ENCODE assay signal across 31 mouse cellular contexts in the genomic region with DNA sequence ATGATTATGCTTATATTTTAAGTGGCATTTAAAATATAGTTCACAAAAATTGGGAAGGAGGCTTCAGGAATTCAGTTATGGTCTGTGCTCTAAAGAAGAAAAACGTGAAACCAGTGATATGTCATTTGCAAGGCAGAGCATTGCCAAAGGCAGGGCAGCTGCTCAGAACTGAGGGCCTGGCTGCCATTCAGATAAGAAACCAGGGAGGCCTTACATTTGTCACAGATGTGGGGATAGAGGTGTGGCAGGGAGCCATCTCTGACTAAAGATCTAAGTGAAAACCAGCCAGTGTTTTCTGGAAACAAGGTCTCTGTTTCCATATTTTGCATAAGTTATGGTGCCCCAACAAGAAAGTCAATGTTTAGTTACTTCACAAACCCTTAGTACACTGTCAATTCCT. TPM values are rescaled to one million over a fixed set of nuclear protein-coding genes. Genes with fewer than 3 reads are reported as not detected.
DNase-seq lines count a peak whose midpoint lies in the region; ATAC-seq and TF ChIP-seq lines count a peak whose summit lies in the region.
"Had no signal": no experiment of that assay in that cellular context is flagged by ENCODE, and none has a peak within 500 bp of the region (broad histone marks: within the 10 kb centered on the region; RNA-seq: fewer than 3 reads in every experiment).

No protein-coding gene starts in this region.

- no peak for ATAC-seq in heart, embryonic 11.5 days (replicated peaks; ENCODE audit: insufficient number of reproducible peaks, low FRiP score, low TSS enrichment)
- ATAC-seq in hindbrain, embryonic 16.5 days = no peak
- ATAC-seq: activated CD4-positive, CD25-positive, alpha-beta regulatory T cell, adult 4 months; intestine, embryonic 16.5 days had no signal

- no peak overlapping the region for H3K9ac ChIP-seq in heart, embryonic 11.5 days (ENCODE audit: low read depth, low read length)
- H3K9ac ChIP-seq in MEL (ENCODE audit: control insufficient read depth, low read depth, low read length, poor library complexity, severe bottlenecking) = no peak overlapping the region
- no peak overlapping the region for H3K9ac ChIP-seq in hindbrain, embryonic 16.5 days (ENCODE audit: low read depth, low read length)
- H3K9ac ChIP-seq: embryonic facial prominence, embryonic 12.5 days; hindbrain, embryonic 12.5 days; limb, embryonic 15.5 days; liver, embryonic 13.5 days; neural tube, embryonic 15.5 days had no signal

- H3K4me1 ChIP-seq in heart, embryonic 11.5 days (ENCODE audit: control insufficient read depth, insufficient read depth, low read length) = peaks cover 28% of the 10 kb centered on the region
- peaks cover 58% of the 10 kb centered on the region for H3K4me1 ChIP-seq in heart, embryonic 10.5 days
- no peaks in the 10 kb centered on the region for H3K4me1 ChIP-seq in MEL (ENCODE audit: control insufficient read depth in 1 of 2, insufficient read depth in 2 of 2, low read length in 2 of 2)
- H3K4me1 ChIP-seq in hindbrain, embryonic 16.5 days (ENCODE audit: control insufficient read depth, insufficient read depth, low read depth, low read length) = no peaks in the 10 kb centered on the region; the same call in 1 of the 2 replicates
- H3K4me1 ChIP-seq: embryonic facial prominence, embryonic 12.5 days; forebrain, embryonic 10.5 days; hindbrain, embryonic 12.5 days; liver, embryonic 13.5 days; neural tube, embryonic 15.5 days had no signal

- H3K9me3 ChIP-seq in heart, embryonic 11.5 days (replicated peaks; ENCODE audit: control insufficient read depth, low read length) = no peaks in the 10 kb centered on the region
- H3K9me3 ChIP-seq in heart, embryonic 10.5 days = no peaks in the 10 kb centered on the region
- H3K9me3 ChIP-seq in MEL (replicated peaks; ENCODE audit: insufficient read depth, low read length) = no peaks in the 10 kb centered on the region
- no peaks in the 10 kb centered on the region for H3K9me3 ChIP-seq in hindbrain, embryonic 16.5 days (ENCODE audit: control insufficient read depth, low read length)
- H3K9me3 ChIP-seq: embryonic facial prominence, embryonic 12.5 days; forebrain, embryonic 10.5 days; hindbrain, embryonic 12.5 days; limb, embryonic 10.5 days; limb, embryonic 15.5 days; liver, embryonic 13.5 days; neural tube, embryonic 15.5 days had no signal

- no peak for TF ChIP-seq EP300 in MEL (IDR thresholded peaks at IDR 0.05; ENCODE audit: low read depth in 1 of 2, low read length in 2 of 2)

- TF ChIP-seq RAD21 in MEL (IDR thresholded peaks at IDR 0.05; ENCODE audit: low read depth, low read length) = no peak

- H3ac ChIP-seq in myocyte (ENCODE audit: control insufficient read depth, insufficient read length) = no peak overlapping the region

- H3K36me3 ChIP-seq in heart, embryonic 11.5 days (ENCODE audit: control insufficient read depth, insufficient read depth, low read length) = 0 out of 2 replicates have a peak, but pooled peaks cover 2% of the 10 kb centered on the region
- no peaks in the 10 kb centered on the region for H3K36me3 ChIP-seq in heart, embryonic 10.5 days
- H3K36me3 ChIP-seq in MEL (ENCODE audit: control insufficient read depth in 1 of 2, insufficient read depth in 2 of 2, low read length in 2 of 2) = no peaks in the 10 kb centered on the region
- H3K36me3 ChIP-seq in myocyte (ENCODE audit: control insufficient read depth, insufficient read depth) = no peaks in the 10 kb centered on the region
- H3K36me3 ChIP-seq in hindbrain, embryonic 16.5 days (ENCODE audit: control insufficient read depth, insufficient read depth, low read length) = no peaks in the 10 kb centered on the region
- H3K36me3 ChIP-seq: embryonic facial prominence, embryonic 12.5 days; forebrain, embryonic 10.5 days; hindbrain, embryonic 12.5 days; limb, embryonic 10.5 days; limb, embryonic 15.5 days; liver, embryonic 13.5 days; neural tube, embryonic 15.5 days had no signal

- TF ChIP-seq CTCF in MEL (IDR thresholded peaks at IDR 0.05 in 2 of 3, conservative IDR thresholded peaks at IDR 0.05 in 1 of 3; ENCODE audit: control insufficient read depth in 1 of 3, insufficient read depth in 1 of 3, low read depth in 2 of 3, low read length in 3 of 3, poor library complexity in 1 of 3, severe bottlenecking in 1 of 3) = no peak

- no peak for TF ChIP-seq POLR2A in MEL (IDR thresholded peaks at IDR 0.05; ENCODE audit: control insufficient read depth in 1 of 2, insufficient read depth in 1 of 2, low read depth in 1 of 2, low read length in 2 of 2, poor library complexity in 1 of 2)
- no peak for TF ChIP-seq POLR2A in myocyte (IDR thresholded peaks at IDR 0.05; ENCODE audit: insufficient read length, low read depth)

- H3K4me3 ChIP-seq in heart, embryonic 11.5 days (ENCODE audit: low read depth, low read length) = no peak overlapping the region
- H3K4me3 ChIP-seq in heart, embryonic 10.5 days = no peak overlapping the region
- H3K4me3 ChIP-seq in MEL (ENCODE audit: control insufficient read depth in 1 of 2, insufficient read depth in 1 of 2, low read depth in 2 of 2, low read length in 2 of 2) = no peak overlapping the region
- no peak overlapping the region for H3K4me3 ChIP-seq in myocyte
- H3K4me3 ChIP-seq in hindbrain, embryonic 16.5 days (ENCODE audit: low read length) = no peak overlapping the region
- H3K4me3 ChIP-seq: embryonic facial prominence, embryonic 12.5 days; forebrain, embryonic 10.5 days; hindbrain, embryonic 12.5 days; limb, embryonic 10.5 days; limb, embryonic 15.5 days; liver, embryonic 13.5 days; neural tube, embryonic 15.5 days had no signal

- H3K27ac ChIP-seq in heart, embryonic 11.5 days (ENCODE audit: low read depth, low read length) = 0 out of 2 replicates have a peak overlapping the region, but pooled peaks have one; percentile 29
- H3K27ac ChIP-seq in heart, embryonic 10.5 days = no peak overlapping the region
- H3K27ac ChIP-seq in MEL (ENCODE audit: control insufficient read depth, low read depth, low read length) = no peak overlapping the region
- H3K27ac ChIP-seq in hindbrain, embryonic 16.5 days (ENCODE audit: low read depth, low read length) = no peak overlapping the region
- H3K27ac ChIP-seq: embryonic facial prominence, embryonic 12.5 days; forebrain, embryonic 10.5 days; hindbrain, embryonic 12.5 days; limb, embryonic 10.5 days; limb, embryonic 15.5 days; liver, embryonic 13.5 days; neural tube, embryonic 15.5 days had no signal

- no peaks in the 10 kb centered on the region for H3K27me3 ChIP-seq in heart, embryonic 11.5 days (ENCODE audit: control insufficient read depth, insufficient read depth, low read length)
- H3K27me3 ChIP-seq in heart, embryonic 10.5 days (ENCODE audit: insufficient read depth, poor library complexity, severe bottlenecking) = no peaks in the 10 kb centered on the region
- H3K27me3 ChIP-seq in MEL (ENCODE audit: control insufficient read depth in 1 of 2, insufficient read depth in 2 of 2, low read length in 2 of 2) (peaks cover 0 to 6% of the 10 kb centered on the region in 2 experiments; a peak in 3 of 4 replicates), myocyte (ENCODE audit: control insufficient read depth, insufficient read depth, insufficient read length) (no peaks in the 10 kb centered on the region)
- no peaks in the 10 kb centered on the region for H3K27me3 ChIP-seq in hindbrain, embryonic 16.5 days (replicated peaks; ENCODE audit: control insufficient read depth, insufficient read depth, low read length)
- H3K27me3 ChIP-seq: embryonic facial prominence, embryonic 12.5 days; hindbrain, embryonic 12.5 days; limb, embryonic 15.5 days; liver, embryonic 13.5 days; neural tube, embryonic 15.5 days had no signal

- H3K79me2 ChIP-seq in MEL (ENCODE audit: control insufficient read depth, insufficient read depth, low read length, poor library complexity) (no peaks in the 10 kb centered on the region), myocyte (ENCODE audit: control insufficient read depth, insufficient read depth) (no peaks in the 10 kb centered on the region)

- DNase-seq in adrenal gland, postnatal 14 days = peak; percentile 15
- DNase-seq in adrenal gland, adult (ENCODE audit: inconsistent age in 2 of 2, low spot score in 1 of 2) = no peak
- no peak for DNase-seq in heart, embryonic 10.5 days (ENCODE audit: low spot score)
- peak; percentile 6 for DNase-seq in MEL (ENCODE audit: low read depth, low spot score)
- DNase-seq: cerebellum, adult 2 months; cerebellum, postnatal 36 days; gastrocnemius, postnatal 25 days; heart, adult 18-20 months; heart, postnatal 36 days; kidney, adult 9 months; kidney, postnatal 10 days; liver, embryonic 13.5 days; lung, adult 2 months; lung, postnatal 14 days; midbrain, embryonic 14.5 days; retina, postnatal 1 day; right cerebral cortex, postnatal 25 days; spleen, adult 18-20 months; thymus, postnatal 14 days had no signal

- 24% methylated on average over 1 of the region's 1 CpGs for WGBS in heart, embryonic 11.5 days (ENCODE audit: insufficient replicate concordance)
- WGBS in heart, embryonic 10.5 days = 16% methylated on average over 1 of the region's 1 CpGs
- WGBS in hindbrain, embryonic 16.5 days = 63% methylated on average over 1 of the region's 1 CpGs

- H3K4me2 ChIP-seq in heart, embryonic 11.5 days = no peak overlapping the region
- no peak overlapping the region for H3K4me2 ChIP-seq in myocyte (ENCODE audit: low read depth)
- no peak overlapping the region for H3K4me2 ChIP-seq in hindbrain, embryonic 16.5 days (ENCODE audit: low read length)
- H3K4me2 ChIP-seq: embryonic facial prominence, embryonic 12.5 days; hindbrain, embryonic 12.5 days; limb, embryonic 15.5 days; liver, embryonic 13.5 days; neural tube, embryonic 15.5 days had no signal

TF ChIP-seq in MEL, 35 proteins besides CTCF, POLR2A, EP300 and RAD21 (continues in another document):
- no peak for TF ChIP-seq MEF2A (IDR thresholded peaks at IDR 0.05; ENCODE audit: extremely low read depth, insufficient replicate concordance, low read depth, low read length, poor library complexity, severe bottlenecking)
- TF ChIP-seq GABPA (IDR thresholded peaks at IDR 0.05; ENCODE audit: low read depth, low read length) = no peak
- no peak for TF ChIP-seq RCOR1 (IDR thresholded peaks at IDR 0.05; ENCODE audit: low read depth, low read length)

TF ChIP-seq in myocyte, 11 proteins besides CTCF, POLR2A, EP300 and RAD21 (continues in another document):
- TF ChIP-seq POLR2AphosphoS2 (IDR thresholded peaks at IDR 0.05; ENCODE audit: insufficient read length, low read depth) = no peak
- peak in 2 of 3 experiments; percentile 39 to 68 for TF ChIP-seq MYOD1 (IDR thresholded peaks at IDR 0.05; ENCODE audit: control insufficient read depth in 1 of 3, insufficient read length in 2 of 3, low read depth in 2 of 3)

RNA-seq across cellular contexts. Expression of a gene that starts 41.8 kb away (rescaled TPM):
- total RNA-seq in adrenal gland, postnatal 14 days (2021) = 0.30 and 0.41 TPM in 2 replicates
- polyA plus RNA-seq in heart, embryonic 11.5 days (2014; fragmentation: Nextera tagmentation; extraction: Ambion mirVana) = 39.9 and 49.7 TPM in 2 replicates
- 27.0 and 50.0 TPM in 2 replicates for polyA plus RNA-seq in heart, embryonic 10.5 days (2016; fragmentation: Nextera tagmentation; extraction: Ambion mirVana)
- total RNA-seq in MEL (2012; rRNA removed) = not detected in 2 replicates
- polyA plus RNA-seq in MEL (2012; ENCODE audit: insufficient read depth in 1 of 2, insufficient read length in 2 of 2, low read depth in 1 of 2, low replicate concordance in 2 of 2, missing spikeins in 1 of 2) (not detected), myocyte (2012; fragmentation: generic; extraction: Trizol) (0.22 TPM)
- 0.34 and 0.42 TPM in 2 replicates for polyA plus RNA-seq in hindbrain, embryonic 16.5 days (2015; fragmentation: Nextera tagmentation; extraction: Ambion mirVana)
- total RNA-seq: monocyte, adult 5-6 weeks had no signal
- polyA plus RNA-seq: activated CD4-positive, CD25-positive, alpha-beta regulatory T cell, adult 4 months had no signal

Comparison
In these comparisons a context has a peak if more than half of its experiments do, and no peak if none do; other contexts are left out.
1. DNase-seq: peak in adrenal gland, postnatal 14 days (single experiment) and MEL (single experiment); none in adrenal gland, adult (0 of 2) and heart, embryonic 10.5 days (single experiment).
2. RNA of a gene that starts 41.8 kb away (polyA plus RNA-seq): 39.9 to 49.7 TPM in heart, embryonic 11.5 days and 27.0 to 50.0 TPM in heart, embryonic 10.5 days; 0.34 to 0.42 TPM in hindbrain, embryonic 16.5 days, 0.22 TPM in myocyte (single experiment) and not detected in MEL; every median in the first group is over 10 times any median in the second.